Mouse (Mus musculus) CH12.LX (cell line): ENCODE measurements around the gene Arih1. TPM values are rescaled to one million over a fixed set of nuclear protein-coding genes. Genes with fewer than 3 reads are reported as not detected.

Source experiments
- DNase-seq: peaks from one replicate; pipeline ENCODE4 v3.0.0-alpha.2; 2013; ENCODE audit errors: extremely low read depth
- H3K27ac ChIP-seq: 2 replicates; pipeline ENCODE4 v1.5.1; 2012; ENCODE audit warnings: low read depth, mild to moderate bottlenecking, control low read depth, moderate library complexity; ENCODE audit not compliant: insufficient read depth
- H3K27me3 ChIP-seq: replicated peaks from 2 replicates; pipeline ENCODE3; 2012; ENCODE audit warnings: inconsistent platforms
- H3K36me3 ChIP-seq, 2 experiments: replicated peaks in 1 of 2; 2 replicates each; pipeline versions ENCODE3 to v1.6.1; 2012; ENCODE audit warnings: inconsistent platforms in 1 of 2, low read length in 1 of 2, mild to moderate bottlenecking in 1 of 2, mixed read lengths in 1 of 2, moderate library complexity in 1 of 2; ENCODE audit not compliant: control insufficient read depth in 1 of 2, insufficient read depth in 1 of 2
- H3K4me1 ChIP-seq, 2 experiments: 2 replicates each; pipeline ENCODE4 v1.6.1; 2012; ENCODE audit warnings: inconsistent platforms in 1 of 2, moderate library complexity in 1 of 2; ENCODE audit not compliant: insufficient read depth in 2 of 2, control insufficient read depth in 1 of 2
- H3K4me2 ChIP-seq: 2 replicates; pipeline ENCODE4 v1.6.1; 2012; ENCODE audit warnings: low read depth, mild to moderate bottlenecking, control low read depth; ENCODE audit not compliant: poor library complexity, insufficient read depth, severe bottlenecking
- H3K4me3 ChIP-seq, 3 experiments: fragments of 150-350 bp in 1 of 3; sonication (generic) in 1 of 3; replicated peaks in 1 of 3; 2 replicates each; pipeline versions ENCODE3 to v1.5.1; 2011 to 2012; ENCODE audit warnings: low read depth in 2 of 3, low read length in 2 of 3, mild to moderate bottlenecking in 2 of 3, moderate library complexity in 2 of 3, control low read depth in 1 of 3, improper control_type of control experiment in 1 of 3, inconsistent platforms in 1 of 3, mixed read lengths in 1 of 3; ENCODE audit not compliant: poor library complexity in 1 of 3
- H3K79me2 ChIP-seq: replicated peaks from 2 replicates; pipeline ENCODE4 v1.6.1; 2012; ENCODE audit warnings: mild to moderate bottlenecking, moderate library complexity; ENCODE audit not compliant: control insufficient read depth, poor library complexity, insufficient read depth, severe bottlenecking; ENCODE audit errors: extremely low read depth
- H3K9ac ChIP-seq: 2 replicates; pipeline ENCODE4 v1.6.1; 2012; ENCODE audit warnings: low read depth, mild to moderate bottlenecking, control low read depth, moderate library complexity; ENCODE audit not compliant: insufficient read depth
- H3K9me3 ChIP-seq: replicated peaks from 2 replicates; pipeline ENCODE3; 2012; ENCODE audit warnings: low read length, inconsistent platforms, mixed read lengths
- CHD1 ChIP-seq: IDR thresholded peaks from 2 replicates; pipeline ENCODE4 v1.6.1; 2012; ENCODE audit warnings: low read depth, low read length, improper control_type of control experiment, inconsistent platforms
- CHD2 ChIP-seq: IDR thresholded peaks from 2 replicates; pipeline ENCODE4 v1.6.1; 2011; ENCODE audit warnings: low read length, improper control_type of control experiment
- CTCF ChIP-seq, 2 experiments: IDR thresholded peaks in 1 of 2; conservative IDR thresholded peaks in 1 of 2; 2 replicates each; pipeline ENCODE4 v1.5.1; 2011 to 2012; ENCODE audit warnings: low read depth in 2 of 2, low read length in 2 of 2, improper control_type of control experiment in 1 of 2, inconsistent platforms in 1 of 2, mild to moderate bottlenecking in 1 of 2, moderate library complexity in 1 of 2
- E2F4 ChIP-seq: IDR thresholded peaks from 2 replicates; pipeline ENCODE4 v1.6.1; 2011; ENCODE audit warnings: low read depth, low read length, improper control_type of control experiment; ENCODE audit not compliant: insufficient replicate concordance
- ELF1 ChIP-seq: IDR thresholded peaks from 2 replicates; pipeline ENCODE4 v1.6.1; 2014; ENCODE audit warnings: low read depth, mild to moderate bottlenecking, inconsistent platforms, low read length, improper control_type of control experiment
- EP300 ChIP-seq: IDR thresholded peaks from 2 replicates; pipeline ENCODE4 v1.6.1; 2011; ENCODE audit warnings: low read length, improper control_type of control experiment
- HCFC1 ChIP-seq: IDR thresholded peaks from 2 replicates; pipeline ENCODE4 v1.6.1; 2012; ENCODE audit warnings: low read depth, mild to moderate bottlenecking, inconsistent platforms, low read length, improper control_type of control experiment
- MAFK ChIP-seq: IDR thresholded peaks from 2 replicates; pipeline ENCODE4 v1.6.1; 2011; ENCODE audit warnings: low read length, improper control_type of control experiment; ENCODE audit not compliant: insufficient replicate concordance
- MAZ ChIP-seq: IDR thresholded peaks from 2 replicates; pipeline ENCODE4 v1.6.1; 2012; ENCODE audit warnings: low read depth, mild to moderate bottlenecking, inconsistent platforms, low read length, improper control_type of control experiment, moderate library complexity
- MEF2A ChIP-seq: IDR thresholded peaks from 2 replicates; pipeline ENCODE4 v1.6.1; 2014; ENCODE audit warnings: low read depth, mild to moderate bottlenecking, inconsistent platforms, low read length, improper control_type of control experiment, borderline replicate concordance
- MYC ChIP-seq: IDR thresholded peaks from 2 replicates; pipeline ENCODE4 v1.6.1; 2011; ENCODE audit warnings: low read depth, mild to moderate bottlenecking, improper control_type of control experiment, low read length
- RAD21 ChIP-seq: IDR thresholded peaks from 2 replicates; pipeline ENCODE4 v1.6.1; 2011; ENCODE audit warnings: low read depth, mild to moderate bottlenecking, low read length, improper control_type of control experiment, moderate library complexity
- RCOR1 ChIP-seq: conservative IDR thresholded peaks from 2 replicates; pipeline ENCODE4 v1.6.1; 2012; ENCODE audit warnings: low read depth, mild to moderate bottlenecking, inconsistent platforms, low read length, improper control_type of control experiment
- TBP ChIP-seq: conservative IDR thresholded peaks from 2 replicates; pipeline ENCODE4 v1.6.1; 2011; ENCODE audit warnings: low read depth, low read length, improper control_type of control experiment
- USF1 ChIP-seq: IDR thresholded peaks from 2 replicates; pipeline ENCODE4 v1.6.1; 2014; ENCODE audit warnings: low read depth, mild to moderate bottlenecking, inconsistent platforms, low read length, improper control_type of control experiment
- ZC3H11A ChIP-seq: IDR thresholded peaks from 2 replicates; pipeline ENCODE4 v1.6.1; 2012; ENCODE audit warnings: low read depth, mild to moderate bottlenecking, inconsistent platforms, low read length, improper control_type of control experiment
- ZMIZ1 ChIP-seq: IDR thresholded peaks from 2 replicates; pipeline ENCODE4 v1.6.1; 2012; ENCODE audit warnings: low read depth, mild to moderate bottlenecking, inconsistent platforms, low read length, improper control_type of control experiment
- dilution Hi-C: fragments of 300-500 bp; cut with MboI; formaldehyde crosslinking; loops from 2 replicates; pipeline ENCODE4 v1.14.3; 2020; ENCODE audit warnings: low sequenced_read_pairs; ENCODE audit not compliant: extremely low pct_unique_long_range_greater_than_20kb, extremely low pct_ligation_motif_present
- in situ Hi-C: fragments of 300-500 bp; cut with MboI; formaldehyde crosslinking; loops from 3 replicates; pipeline ENCODE4 v1.14.3; 2019; ENCODE audit warnings: low sequenced_read_pairs, low pct_ligation_motif_present, low pct_unique_long_range_greater_than_20kb, mixed read lengths
- polyA plus RNA-seq: library from polyadenylated mRNA; unstranded; fragments of >175 nt; gene quantifications from 2 replicates; pipeline ENCODE4 v1.2.1, GENCODE M21; 2012; ENCODE audit warnings: low read depth; ENCODE audit not compliant: insufficient read length
- total RNA-seq, 2 experiments: library from RNA; depleted of rRNA; stranded (reverse); fragments of 300-350 nt in 1 of 2; fragments of >200 nt in 1 of 2; gene quantifications; 2 replicates each; pipeline ENCODE4 v1.2.3; 2012 to 2014

Gene Arih1
- total and polyA plus RNA-seq, 3 experiments: 38.7 to 68.7 (median 52.4) TPM

GRCm38 (mm10) chr9:59476617-59477016 lies 9.8 kb downstream of the Arih1 start:
- TF ChIP-seq TBP: no peak
- no peak for TF ChIP-seq MEF2A
- TF ChIP-seq CHD2: no peak
- TF ChIP-seq CTCF (conservative IDR thresholded peaks at IDR 0.05 in 1 of 2, IDR thresholded peaks at IDR 0.05 in 1 of 2; ENCODE audit: low read depth in 2 of 2, low read length in 2 of 2): no peak
- TF ChIP-seq CHD1: no peak
- TF ChIP-seq ZMIZ1: no peak
- TF ChIP-seq RAD21: no peak
- TF ChIP-seq E2F4: no peak
- no peak for TF ChIP-seq ZC3H11A
- TF ChIP-seq EP300: no peak
- no peak for TF ChIP-seq USF1
- no peak for TF ChIP-seq MAFK
- TF ChIP-seq ELF1: no peak
- TF ChIP-seq MAZ: no peak
- TF ChIP-seq, all 38 proteins: peak for 0
- no peak overlapping the region for H3K4me2 ChIP-seq
- in situ Hi-C loops (no loop called here), dilution Hi-C loops (no loop called here)
- DNase-seq: no peak
- no peaks in the 10 kb centered on the region for H3K27me3 ChIP-seq
- no peak overlapping the region for H3K9ac ChIP-seq
- peaks cover 67% of the 10 kb centered on the region for H3K79me2 ChIP-seq
- no peaks in the 10 kb centered on the region for H3K9me3 ChIP-seq
- no peak overlapping the region for H3K4me3 ChIP-seq
- H3K36me3 ChIP-seq: peaks cover 13 to 41% of the 10 kb centered on the region in 2 experiments
- no peak overlapping the region for H3K27ac ChIP-seq
- H3K4me1 ChIP-seq: peaks cover 2 to 49% of the 10 kb centered on the region in 2 experiments; a peak in 2 of 4 replicates

- Histone ChIP-seq H3K79me2 (peaks cover 56% of the 10 kb centered on the region), H3K27ac (no peak overlapping the region), H3K9me3 (no peaks in the 10 kb centered on the region), H3K4me3 (no peak overlapping the region), H3K36me3 (peaks cover 13 to 45% of the 10 kb centered on the region in 2 experiments), H3K4me2 (no peak overlapping the region), H3K4me1 (peaks cover 2 to 35% of the 10 kb centered on the region in 2 experiments; a peak in 2 of 4 replicates), H3K27me3 (no peaks in the 10 kb centered on the region), H3K9ac (no peak overlapping the region)
- in situ Hi-C loops (loop anchor here (5.0 kb wide), 1 partner anchor 123 kb away; the partner anchor contains the start of gene Bbs4), dilution Hi-C loops (no loop called here)
- TF ChIP-seq MEF2A (no peak), TBP (no peak), RCOR1 (no peak), MYC (no peak), HCFC1 (no peak)
- DNase-seq: no peak
Observed at GRCm38 (mm10) chr9:59474838-59475237, 11.6 kb downstream of the Arih1 start.
